Mouse (Mus musculus) right cerebral cortex, adult 18-20 months (tissue): Measurements from ENCODE around the gene Hic2.

Experiments used
- DNase-seq: peaks from one replicate; pipeline ENCODE4 v3.0.0; 2022; ENCODE audit warnings: mixed read lengths

Gene Hic2

DNA sequence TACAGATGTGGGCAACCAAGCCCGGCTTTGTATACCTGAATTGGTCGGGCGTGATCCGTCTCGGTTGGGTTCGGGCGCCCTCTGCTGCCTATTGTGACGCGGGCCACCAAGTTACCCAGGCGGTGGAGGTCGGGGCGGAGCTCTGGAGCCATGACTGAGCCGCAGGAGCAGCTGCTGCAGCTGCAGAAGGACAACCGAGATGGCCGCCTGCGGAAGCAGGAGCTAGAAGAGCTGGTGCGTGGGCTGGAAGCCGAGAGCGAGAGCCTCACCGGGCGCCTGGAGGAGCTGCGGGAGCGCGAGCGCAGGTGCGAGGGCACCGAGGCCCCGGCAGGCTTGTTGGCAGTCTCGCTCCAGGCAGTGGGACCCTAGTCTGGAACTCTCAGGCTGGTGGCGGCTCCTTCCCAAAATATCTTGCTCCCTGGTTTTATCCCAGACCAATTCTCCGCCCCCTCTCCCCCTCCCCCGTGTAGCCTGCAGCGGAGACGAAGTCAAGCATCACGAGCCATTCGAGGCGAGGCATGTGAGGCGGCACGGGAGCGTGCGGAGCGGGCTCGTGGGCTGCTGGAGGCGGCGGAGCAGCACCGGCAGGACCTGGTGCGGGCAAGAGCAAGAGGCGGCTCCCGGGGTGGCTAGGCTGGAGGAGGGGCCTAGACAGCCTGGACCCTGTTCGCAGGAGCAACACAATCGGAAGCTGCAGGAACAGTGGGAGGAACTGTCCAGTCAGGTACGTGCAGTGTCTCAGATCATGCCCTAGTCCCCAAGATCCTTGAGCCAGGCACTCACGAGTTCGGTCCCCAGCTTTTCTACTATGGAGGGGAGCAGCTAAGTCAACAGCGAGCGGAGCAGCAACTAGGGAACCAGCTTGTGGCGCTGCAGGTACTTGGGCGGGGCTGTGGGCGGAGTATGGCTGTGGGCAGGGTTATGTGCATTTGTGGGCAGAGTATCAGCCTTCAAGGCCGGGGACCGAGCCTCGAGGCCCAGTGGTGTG is 43.1 kb downstream of the Hic2 start:
- DNase-seq, result peak; percentile 95

DNA sequence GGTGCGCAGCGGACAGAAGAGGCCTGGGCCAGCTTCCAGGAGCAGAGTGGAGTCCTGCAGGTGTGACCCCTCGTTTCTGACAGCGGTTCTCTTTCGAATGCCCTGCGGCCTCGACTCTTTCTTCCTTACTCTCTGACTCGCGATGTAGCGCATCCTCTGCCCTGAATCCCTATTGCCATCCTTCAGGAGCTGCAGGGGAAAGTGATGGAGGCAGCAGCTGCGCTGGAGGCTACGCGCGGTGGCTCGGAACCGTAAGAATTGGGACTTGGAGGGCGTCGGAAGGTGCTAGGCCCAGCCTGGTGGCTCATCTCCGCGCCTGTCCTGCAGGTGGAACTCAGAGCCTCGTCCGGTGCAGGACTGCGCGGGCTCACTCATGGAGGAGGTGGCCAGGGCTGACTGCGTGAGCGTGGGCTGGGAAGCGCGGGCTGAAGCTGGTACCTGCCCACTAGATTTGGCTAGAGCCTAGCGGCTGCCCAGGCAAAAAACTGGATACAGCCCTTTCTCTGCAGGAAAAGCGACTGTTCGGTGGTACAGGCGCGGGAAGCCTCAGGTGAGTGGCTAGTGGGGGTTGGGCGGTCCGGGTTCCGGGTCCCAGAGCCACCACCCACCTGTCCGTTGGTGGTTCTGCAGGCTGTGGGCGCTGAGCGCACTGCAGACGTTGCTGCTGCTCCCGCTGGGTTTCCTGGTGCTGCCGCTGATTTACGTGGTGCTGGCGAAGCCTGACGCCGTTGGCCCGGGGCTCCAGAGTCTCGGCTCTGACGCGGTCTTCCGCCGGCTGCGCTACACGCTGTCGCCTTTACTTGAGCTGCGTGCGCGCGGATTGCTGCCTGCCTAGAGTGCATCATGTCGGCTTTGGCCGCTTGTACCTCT is 44.2 kb downstream of the Hic2 start:
- peak; percentile 83 for DNase-seq

DNA sequence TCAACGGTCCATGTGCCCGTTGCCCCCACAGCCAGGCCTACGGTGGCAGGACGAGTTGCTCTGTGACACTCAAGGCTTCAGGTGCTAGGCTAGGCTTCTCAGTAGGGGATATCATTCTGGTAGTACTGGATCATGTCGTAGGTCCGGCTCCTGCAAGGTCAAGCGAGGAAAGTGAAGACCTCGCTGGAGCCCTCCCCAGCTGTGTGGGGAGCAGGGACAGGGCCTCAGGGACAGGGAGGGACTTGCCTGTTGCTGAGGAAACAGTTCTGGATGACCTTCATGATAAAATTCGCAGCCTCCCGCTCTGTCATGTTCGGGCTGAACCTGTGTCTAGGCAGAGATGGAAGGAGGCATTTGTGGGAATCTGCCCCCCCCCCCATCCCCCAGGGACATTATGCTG is 47.1 kb downstream of the Hic2 start:
- no peak for DNase-seq

DNA sequence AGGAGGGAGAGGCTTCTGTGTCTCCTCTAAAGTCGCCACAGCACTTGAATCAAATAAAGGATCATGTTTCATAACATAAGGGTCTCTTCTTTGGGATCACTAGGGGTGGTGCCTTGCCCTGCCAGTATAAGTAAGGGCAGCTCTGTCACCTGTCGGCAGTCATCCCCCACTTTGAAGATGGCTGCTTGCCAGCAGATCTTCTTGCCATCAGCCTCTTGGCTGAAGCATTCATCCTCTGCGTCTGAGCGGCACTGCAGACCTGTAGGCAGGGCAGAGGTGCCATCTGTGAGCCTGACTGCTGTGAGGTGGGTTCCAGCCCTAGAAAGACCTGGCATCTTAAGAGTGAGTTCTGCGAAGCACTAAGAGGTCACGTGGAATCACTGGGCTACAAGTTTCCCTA is 49.8 kb downstream of the Hic2 start:
- DNase-seq, result no peak

DNA sequence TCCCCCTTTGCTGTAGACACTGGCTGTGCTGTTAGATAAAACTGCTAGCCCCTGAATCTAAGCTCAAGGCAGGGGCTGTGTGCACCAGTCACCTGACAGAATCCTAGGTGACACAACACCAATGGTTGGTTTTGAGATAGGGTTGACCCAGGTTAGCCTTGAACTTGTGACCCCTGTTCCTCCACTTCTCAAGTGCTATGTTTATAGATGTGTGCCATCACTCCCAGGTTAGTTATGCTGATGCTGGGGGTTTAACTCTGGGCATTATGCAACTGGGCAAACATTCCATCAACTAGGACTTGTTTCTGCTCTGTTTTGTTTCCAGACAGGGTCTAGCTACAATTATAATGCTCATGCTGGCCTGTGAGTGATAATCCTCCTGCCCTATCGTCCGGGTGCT is 53.7 kb downstream of the Hic2 start:
- DNase-seq, result no peak

DNA sequence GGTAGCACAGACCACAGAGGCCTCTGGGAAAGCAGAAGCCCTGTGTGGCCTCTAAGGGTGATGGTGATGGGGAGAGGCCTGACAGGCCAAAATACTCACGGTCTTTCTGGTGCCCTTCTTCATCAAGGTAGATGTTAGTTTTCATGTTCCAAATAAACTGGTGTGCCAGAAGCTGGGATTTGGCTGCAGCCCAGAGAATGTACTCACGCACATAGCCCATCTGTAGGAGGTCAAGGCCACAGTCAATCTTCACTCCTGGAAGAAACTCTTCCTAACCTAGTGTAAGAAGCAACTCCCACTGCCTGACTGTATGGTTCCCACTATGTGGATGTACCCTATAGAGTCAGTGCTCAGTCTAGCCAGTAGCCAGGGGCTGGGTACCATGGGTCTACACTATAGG is 57.6 kb downstream of the Hic2 start:
- DNase-seq, result no peak

DNA sequence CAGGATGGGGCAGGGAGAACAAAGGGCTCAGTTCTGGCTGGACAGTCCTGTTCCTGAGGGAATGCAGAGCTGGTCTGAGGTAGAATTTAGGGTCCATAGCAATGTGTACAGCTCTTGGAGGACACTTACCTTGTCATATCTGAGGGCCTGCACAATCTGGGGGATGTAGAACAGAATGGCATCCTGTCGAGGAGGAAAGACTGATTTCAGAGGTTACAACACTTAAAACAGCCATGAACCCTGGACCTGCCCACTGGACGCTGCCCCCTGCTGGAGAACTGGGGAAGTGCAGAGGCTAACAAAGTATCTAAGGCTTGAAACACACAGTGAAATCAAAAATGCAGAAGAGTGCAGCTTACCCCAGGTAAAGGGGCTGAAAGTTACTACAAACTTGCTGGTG is 59.4 kb downstream of the Hic2 start:
- no peak for DNase-seq

DNA sequence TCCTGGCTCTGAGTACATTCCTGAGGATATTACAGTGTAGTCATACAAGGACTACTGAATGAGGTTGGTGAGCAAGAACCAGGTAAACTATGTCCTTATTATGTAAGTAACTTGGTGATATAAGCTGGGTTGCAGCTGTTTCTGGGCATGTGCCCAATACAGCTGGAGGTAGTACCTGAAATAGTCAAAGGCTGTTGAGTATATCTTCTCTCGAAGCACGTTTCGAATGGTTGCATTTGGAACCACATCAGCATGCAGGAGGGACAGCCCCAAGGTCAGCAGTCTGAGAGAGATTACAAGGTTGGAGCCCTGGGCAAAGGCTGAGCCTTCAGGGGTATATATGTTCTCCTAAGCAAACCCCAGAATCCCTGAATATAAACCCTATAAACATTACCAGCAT is 67.4 kb downstream of the Hic2 start:
- no peak for DNase-seq

DNA sequence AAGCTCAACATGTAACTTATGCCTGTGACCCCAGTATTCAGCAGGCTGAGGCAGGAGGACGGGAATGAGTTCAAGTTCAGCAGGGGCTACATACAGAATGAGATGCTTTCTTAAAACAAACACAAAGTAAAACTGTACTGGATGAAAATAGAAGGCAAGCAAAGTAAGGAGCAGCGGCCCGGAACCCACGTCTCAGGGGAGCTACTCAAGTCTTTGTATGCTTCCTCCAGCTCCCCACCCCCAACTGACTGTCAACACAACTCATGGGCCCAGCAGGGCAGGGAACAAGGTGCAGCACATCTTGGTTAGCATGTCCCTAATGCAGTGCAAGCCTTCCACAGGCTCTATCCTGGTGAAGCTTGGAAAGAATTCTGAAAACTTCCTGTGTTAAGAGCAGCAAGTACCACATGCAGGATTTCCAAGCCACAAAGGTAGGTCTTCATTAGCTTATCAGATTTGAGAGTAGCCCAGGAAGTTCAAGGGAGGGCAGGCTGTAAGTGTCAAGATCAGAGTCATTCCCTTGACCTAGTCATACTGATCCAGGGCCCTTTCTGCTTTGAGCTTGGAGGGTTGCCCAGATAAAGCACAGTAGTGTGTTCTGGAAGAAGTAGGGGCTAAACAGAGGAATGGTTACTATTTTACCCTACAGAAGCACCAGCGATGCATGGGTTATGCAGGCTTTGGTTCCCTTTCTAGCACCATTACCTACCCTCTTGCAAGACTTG is 70.3 kb downstream of the Hic2 start:
- DNase-seq, result no peak

DNA sequence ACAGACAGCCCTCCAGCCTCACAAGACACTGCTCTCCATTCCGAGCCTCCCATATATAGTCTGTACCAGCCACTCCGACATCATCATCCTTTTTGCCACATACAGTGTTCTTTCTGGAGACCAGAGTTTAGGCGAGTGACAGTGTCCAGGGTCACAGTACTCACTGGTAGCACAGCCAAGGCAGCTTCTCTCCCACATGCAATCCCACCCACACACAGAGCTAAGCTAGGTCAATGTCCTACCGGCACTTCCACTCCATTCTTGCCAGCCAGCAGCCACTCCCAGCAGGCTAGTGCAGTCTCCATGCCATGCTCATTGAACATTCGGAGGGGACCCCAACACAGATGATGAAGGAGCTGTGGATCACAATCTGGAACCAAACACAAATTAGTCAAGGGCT is 74.1 kb downstream of the Hic2 start:
- DNase-seq, result no peak

DNA sequence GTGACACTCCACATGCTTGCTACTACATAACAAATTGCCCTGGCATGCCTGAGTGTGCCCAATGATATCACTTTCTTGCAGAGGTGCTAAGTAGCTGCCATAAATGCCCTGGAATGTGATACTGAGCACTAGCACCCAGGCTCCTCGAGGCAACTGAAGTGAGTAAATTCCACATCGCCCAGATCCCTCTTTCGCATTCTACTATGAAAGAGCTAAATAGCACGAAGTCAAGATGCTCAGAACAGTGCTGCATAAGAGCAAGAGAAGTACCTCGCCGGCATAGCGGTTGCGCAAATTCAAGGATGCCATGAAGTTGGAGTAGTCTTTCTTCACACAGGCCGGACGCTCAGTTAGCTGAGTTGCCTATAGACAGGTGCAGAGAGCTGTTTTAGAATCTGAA is 75.7 kb downstream of the Hic2 start:
- DNase-seq, result no peak

DNA sequence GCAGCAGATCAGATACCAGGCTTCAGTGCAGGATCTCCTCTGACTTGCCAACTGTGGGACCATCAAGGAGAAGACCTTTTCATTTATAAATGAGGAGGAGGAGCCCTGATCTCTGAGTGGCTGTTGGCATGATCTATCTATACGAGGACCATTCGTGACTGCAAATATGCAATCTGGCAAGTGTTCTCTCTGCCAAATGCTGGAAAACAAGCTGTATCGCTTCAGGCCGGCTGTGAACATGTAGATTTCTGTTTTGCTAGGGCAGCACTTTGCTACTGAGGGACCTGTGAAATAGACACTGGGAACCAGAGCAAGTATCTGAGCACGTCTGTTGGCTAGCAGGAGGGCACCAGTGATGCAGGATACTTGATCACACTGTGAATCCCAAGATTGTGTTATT is 79.2 kb downstream of the Hic2 start:
- no peak for DNase-seq
